Mouse (Mus musculus) layer of hippocampus, adult 11-12 months (tissue): ENCODE results near the gene Slc39a3.
"Not testable (repeated sequence)": the region's sequence is repeated elsewhere in the genome, so short reads cannot be mapped to it uniquely, and the experiment has no call there.

Experiments used
- DNase-seq: peaks from one replicate; pipeline ENCODE4 v3.0.0; 2022; ENCODE audit warnings: low spot score

The Slc39a3 gene

GRCm38 (mm10) chr10:81045246-81045645 is 8.0 kb upstream of the Slc39a3 start:
- not testable (repeated sequence) for DNase-seq

- peak; percentile 80 for DNase-seq
Observed at GRCm38 (mm10) chr10:81041458-81042175, 4.4 kb upstream of the Slc39a3 start.

DNA sequence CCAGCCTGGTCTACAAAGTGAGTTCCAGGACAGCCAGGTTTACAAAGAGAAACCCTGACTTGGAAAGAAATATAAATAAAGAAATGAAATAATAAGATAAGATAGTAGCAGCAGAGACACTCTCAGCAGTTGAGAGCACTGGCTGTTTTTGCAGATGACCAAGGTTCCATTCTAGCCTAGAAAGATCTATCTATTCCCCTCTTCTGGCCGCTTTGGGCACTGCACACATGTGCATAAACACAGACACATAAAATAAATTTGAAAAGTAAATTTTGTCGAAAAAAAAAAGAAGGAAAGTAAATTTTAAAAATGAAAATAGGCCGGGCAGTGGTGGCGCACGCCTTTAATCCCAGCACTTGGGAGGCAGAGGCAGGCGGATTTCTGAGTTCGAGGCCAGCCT is 975 bp downstream of the Slc39a3 start:
- no peak for DNase-seq

- no peak for DNase-seq
Observed at GRCm38 (mm10) chr10:81033586-81033985, 3.6 kb downstream of the Slc39a3 start.

GRCm38 (mm10) chr10:81029031-81029430 is 8.2 kb downstream of the Slc39a3 start:
- no peak for DNase-seq

GRCm38 (mm10) chr10:81028219-81028618 is 9.0 kb downstream of the Slc39a3 start:
- DNase-seq, result no peak

GRCm38 (mm10) chr10:81027331-81027730 is 9.9 kb downstream of the Slc39a3 start:
- DNase-seq, result no peak

DNA sequence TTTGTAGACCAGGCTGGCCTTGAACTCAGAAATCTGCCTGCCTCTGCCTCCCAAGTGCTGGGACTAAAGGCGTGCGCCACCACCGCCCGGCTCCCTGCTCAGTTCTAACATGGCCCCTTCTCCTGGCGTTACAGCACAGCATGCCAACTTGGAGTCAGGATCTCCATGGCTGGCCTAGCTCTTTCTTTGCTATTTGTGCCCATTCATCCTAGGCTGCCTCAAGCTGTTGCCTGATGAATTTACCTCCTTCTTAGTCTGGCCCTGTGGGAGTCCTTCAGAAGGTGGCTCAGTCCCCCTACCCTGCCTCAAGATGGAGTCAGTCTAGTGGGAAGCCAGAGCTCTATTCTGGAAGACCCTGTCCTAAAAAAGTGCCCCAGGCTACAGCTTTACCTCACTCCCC is 10.4 kb downstream of the Slc39a3 start:
- DNase-seq, result no peak

GRCm38 (mm10) chr10:81025639-81026275 is 11.5 kb downstream of the Slc39a3 start, which contains the start of gene Diras1:
Gene Diras1, minus strand, starts transcription at chr10:81025662.
- no peak for DNase-seq

DNA sequence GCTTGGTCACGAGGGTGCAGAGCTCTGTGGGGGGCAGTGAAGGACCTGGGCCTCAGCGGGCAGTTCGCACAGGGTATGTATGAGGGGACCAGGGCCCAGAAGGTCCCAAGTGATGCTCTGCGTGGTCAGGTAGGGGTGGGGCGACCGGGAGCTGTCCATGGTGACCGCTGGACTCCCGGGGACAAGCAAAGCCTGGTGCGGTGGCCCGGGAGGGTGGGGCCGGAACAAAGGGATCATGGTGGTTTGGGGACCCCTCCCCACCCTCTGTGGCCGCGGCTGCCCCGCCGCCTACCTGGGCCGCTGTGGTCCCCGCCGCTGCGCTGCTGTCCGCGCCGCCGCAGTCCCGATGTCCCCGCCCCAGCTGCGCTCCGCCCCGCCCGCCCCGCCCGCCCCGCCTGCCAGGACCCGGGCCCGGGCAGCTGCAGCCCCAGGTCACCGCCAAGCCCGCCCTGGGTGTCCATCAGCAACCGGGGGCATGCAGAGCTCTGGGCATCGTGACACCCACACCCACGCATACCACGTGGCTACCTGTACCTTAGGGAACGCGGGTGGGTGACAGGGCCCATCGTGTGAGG is 12.1 kb downstream of the Slc39a3 start:
- no peak for DNase-seq

DNA sequence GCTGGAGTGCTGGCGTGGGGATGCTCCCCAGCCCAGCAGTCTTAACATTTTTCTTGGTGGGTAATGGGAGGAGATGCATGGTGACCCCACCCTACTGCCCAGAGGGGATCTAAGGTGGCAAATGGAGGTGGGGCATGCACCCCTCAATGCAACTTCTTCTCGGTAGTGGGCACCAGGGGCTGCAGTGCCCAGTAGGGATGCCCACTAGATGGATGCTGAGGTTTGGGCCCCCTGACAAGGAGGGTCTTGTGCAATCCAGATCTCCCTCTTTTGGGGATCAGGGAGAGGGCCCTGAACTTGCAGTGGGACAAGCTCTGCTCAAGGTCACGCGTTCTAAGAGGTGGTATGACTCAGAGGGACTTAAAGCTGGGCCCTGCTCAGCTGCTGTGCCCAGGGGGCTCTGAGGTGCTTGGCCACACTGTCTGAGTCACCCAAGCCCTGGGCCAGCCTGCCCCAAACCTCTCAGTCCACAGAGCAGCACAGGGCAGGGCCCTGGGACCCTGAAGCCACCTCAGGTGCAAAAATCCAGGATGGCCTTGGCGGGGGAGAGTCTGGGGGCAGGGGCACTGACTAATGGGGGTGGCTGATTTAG is 12.8 kb downstream of the Slc39a3 start:
- no peak for DNase-seq

- no peak for DNase-seq
Observed at GRCm38 (mm10) chr10:81022744-81023143, 14.5 kb downstream of the Slc39a3 start.

DNA sequence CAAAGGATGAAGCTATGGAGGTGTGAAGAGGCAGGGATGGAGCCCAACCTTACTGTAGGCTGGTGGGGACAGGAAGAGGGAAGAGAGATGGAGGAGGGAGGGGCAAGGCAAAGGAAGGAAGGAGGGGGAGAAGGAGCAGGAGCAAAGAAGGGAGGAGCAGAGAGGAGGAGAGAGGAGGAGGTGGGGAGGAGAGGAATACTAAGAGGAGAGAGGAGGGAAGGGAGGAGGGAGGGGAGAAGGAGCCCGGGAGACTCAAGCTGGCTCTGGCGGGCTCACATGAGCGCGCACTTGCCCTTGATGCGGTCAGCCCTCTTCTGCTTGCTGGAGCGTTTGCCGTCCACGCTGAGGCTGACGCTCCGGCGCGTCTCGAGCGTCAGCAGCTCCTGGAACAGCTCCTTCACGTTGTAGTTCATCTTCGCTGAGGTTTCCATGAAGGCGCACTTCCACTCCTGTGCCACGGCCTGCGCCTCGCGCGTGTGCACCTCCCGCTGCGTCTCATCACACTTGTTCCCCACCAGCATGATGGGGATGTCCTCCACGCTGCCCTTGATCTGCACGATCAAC is 15.6 kb downstream of the Slc39a3 start:
- no peak for DNase-seq

- peak; percentile 58 for DNase-seq
Observed at GRCm38 (mm10) chr10:81020207-81020606, 17.0 kb downstream of the Slc39a3 start.

GRCm38 (mm10) chr10:81019687-81020086 is 17.5 kb downstream of the Slc39a3 start:
- no peak for DNase-seq

DNA sequence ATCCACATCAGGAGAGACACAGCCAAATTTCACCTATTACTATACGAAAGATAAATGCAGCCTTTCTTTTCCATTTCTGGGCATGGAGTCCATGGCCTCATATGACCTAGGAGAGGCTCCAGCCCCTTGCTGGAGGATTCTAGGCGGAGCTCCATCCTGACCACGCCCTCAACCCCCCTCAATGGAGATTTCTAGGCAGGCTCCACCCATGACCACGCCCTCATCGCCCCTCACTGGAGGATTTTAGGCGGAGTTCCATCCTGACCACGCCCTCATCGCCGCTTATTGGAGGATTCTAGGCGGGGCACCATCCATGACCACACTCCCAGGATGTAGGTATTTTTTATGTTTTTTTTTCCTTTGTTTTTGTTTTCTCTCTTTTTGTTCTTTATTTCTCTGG is 18.9 kb downstream of the Slc39a3 start:
- peak; percentile 65 for DNase-seq

DNA sequence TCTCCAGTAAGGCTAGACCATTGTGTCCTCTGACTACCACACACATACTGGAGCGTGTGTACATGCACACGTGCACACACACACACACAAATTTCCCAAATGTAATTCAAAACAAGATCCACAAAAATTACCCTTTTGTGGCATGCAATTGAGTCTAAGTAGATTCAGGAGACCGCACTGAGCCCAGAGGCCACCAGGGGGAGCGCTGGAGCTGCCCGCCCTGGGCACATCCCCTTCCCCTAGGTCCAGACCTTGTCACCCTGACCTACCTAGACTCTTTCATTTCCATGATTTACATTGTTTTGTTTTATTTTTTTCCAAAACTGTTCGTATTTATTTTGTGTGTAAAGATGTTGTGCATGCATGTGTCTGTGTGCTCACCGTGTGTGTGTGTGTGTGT is 20.6 kb downstream of the Slc39a3 start:
- DNase-seq, result peak; percentile 73

- DNase-seq, result no peak
Observed at GRCm38 (mm10) chr10:81015666-81016065, 21.6 kb downstream of the Slc39a3 start.

- DNase-seq, result peak; percentile 99
Observed at GRCm38 (mm10) chr10:81014393-81015384, 22.5 kb downstream of the Slc39a3 start, which contains the start of gene Gng7. Gene Gng7, minus strand, starts transcription at chr10:81014945.

DNA sequence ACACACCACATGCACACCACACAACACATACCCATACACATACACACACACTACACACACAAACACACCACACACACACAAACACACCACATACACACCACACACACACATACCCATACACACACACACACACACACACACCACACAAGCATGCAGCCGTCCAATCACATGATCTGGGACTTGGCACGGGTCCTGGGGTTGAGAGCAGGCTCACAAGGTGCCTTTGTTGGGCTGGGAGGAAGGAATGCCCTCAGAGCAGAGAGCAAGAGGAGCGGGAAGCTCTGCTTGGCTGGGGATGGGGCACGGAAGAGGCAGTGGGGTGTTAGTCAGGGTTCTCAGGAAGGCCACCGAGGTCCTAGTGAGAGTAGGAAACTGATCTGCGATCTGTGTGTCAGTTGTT is 26.4 kb downstream of the Slc39a3 start:
- peak; percentile 63 for DNase-seq

GRCm38 (mm10) chr10:81007240-81007639 is 30.0 kb downstream of the Slc39a3 start:
- DNase-seq, result no peak
